Mouse (Mus musculus): ENCODE data around the gene Hdgfl1. TPM values are rescaled to one million over a fixed set of nuclear protein-coding genes. Genes with fewer than 3 reads are reported as not detected.

Hdgfl1 gene
- polyA plus RNA-seq, 1 experiment from 2014 or later, result not detected

DNA sequence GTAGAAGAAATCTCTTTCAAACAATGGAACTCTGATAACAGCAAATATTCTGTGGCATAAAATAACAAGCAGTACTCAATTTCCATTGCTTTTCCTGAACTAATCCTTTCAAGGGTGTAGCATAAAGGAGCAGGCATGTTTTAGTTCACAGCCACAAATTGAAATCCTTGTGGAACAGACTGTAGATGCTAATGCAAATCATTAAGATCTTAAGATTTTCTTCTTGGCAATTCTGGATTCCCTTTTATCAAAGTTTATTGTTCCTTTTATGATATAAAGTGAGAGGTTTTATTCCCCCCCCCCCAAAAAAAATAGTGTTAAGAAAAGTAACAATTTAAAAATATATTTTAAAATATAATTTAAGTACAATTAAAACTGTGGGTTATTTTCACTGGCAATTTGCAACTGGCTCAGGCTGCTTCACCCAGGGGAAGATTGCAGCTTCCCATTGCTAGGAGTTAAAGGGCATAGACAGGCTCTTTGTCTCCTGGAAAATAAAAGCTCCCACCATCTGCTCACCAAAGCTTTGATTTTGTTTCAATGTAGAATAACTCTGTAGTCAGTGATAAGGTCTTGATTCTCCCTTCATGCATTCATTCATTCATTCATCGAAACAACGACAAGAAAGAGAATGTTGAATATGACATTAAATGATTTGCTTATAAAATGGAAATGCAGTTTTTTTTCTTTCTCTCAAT is 24.1 kb downstream of the Hdgfl1 start:
- Histone ChIP-seq H3K9ac (ENCODE audit: low read length) (no peak overlapping the region), H3K9me3 (ENCODE audit: control insufficient read depth, low read length) (no peaks in the 10 kb centered on the region), H3K27ac (replicated peaks) (no peak overlapping the region), H3K27me3 (ENCODE audit: control insufficient read depth, insufficient read depth, low read length) (no peaks in the 10 kb centered on the region), H3K4me1 (replicated peaks; ENCODE audit: control insufficient read depth, insufficient read depth) (no peaks in the 10 kb centered on the region), H3K4me3 (ENCODE audit: low read depth, low read length) (no peak overlapping the region), H3K36me3 (ENCODE audit: control insufficient read depth, insufficient read depth, low read length) (no peaks in the 10 kb centered on the region), H3K4me2 (replicated peaks; ENCODE audit: low read depth) (no peak overlapping the region)
- WGBS, result 95% methylated on average over 2 of the region's 2 CpGs
- no peak for TF ChIP-seq EP300 (optimal IDR thresholded peaks at IDR 0.05)
- TF ChIP-seq CTCF (IDR thresholded peaks at IDR 0.05; ENCODE audit: low read depth), result no peak
- DNase-seq (ENCODE audit: low spot score) (no peak), ATAC-seq (ENCODE audit: low FRiP score, low TSS enrichment) (no peak)

DNA sequence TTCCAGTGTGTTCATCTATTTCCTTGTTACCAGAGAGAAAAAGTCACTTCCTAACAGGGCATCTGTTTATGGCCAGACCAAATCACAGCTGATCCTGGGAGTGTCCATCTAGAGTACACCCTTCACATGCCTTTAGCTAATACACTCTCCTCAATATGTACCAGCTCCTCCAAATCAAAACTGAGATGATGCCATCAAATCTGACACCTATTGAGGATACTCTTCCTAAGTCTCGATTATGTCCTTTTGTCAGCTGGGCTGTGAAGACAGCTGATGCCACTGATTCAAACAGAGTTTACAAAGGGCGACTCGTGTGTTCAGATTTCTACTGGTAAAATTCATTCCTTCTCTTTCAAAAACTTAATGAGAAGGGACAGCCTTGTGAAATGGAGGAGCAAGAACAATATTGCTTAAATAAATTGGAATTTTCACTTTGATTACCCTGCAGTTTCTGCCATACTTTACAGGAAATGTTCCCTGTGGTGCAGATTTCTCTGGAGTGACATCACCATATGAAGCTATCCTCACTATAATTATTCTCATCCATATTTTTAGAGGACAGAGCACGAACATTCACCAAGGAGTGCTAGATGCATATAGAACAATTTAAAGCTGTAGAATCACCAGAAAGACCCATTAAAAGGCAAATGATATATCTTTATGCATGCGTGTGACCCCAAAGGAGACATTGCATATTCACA is 24.8 kb downstream of the Hdgfl1 start:
- Histone ChIP-seq H3K4me3 (ENCODE audit: low read depth, low read length) (no peak overlapping the region), H3K27me3 (ENCODE audit: control insufficient read depth, insufficient read depth, low read length) (no peaks in the 10 kb centered on the region), H3K4me1 (replicated peaks; ENCODE audit: control insufficient read depth, insufficient read depth) (no peaks in the 10 kb centered on the region), H3K9me3 (ENCODE audit: control insufficient read depth, low read length) (no peaks in the 10 kb centered on the region), H3K4me2 (replicated peaks; ENCODE audit: low read depth) (no peak overlapping the region), H3K36me3 (ENCODE audit: control insufficient read depth, insufficient read depth, low read length) (no peaks in the 10 kb centered on the region), H3K9ac (ENCODE audit: low read length) (no peak overlapping the region), H3K27ac (replicated peaks) (no peak overlapping the region)
- DNase-seq (ENCODE audit: low spot score), result no peak
- ATAC-seq (ENCODE audit: low FRiP score, low TSS enrichment), result no peak
- WGBS, result 83% methylated on average over 5 of the region's 5 CpGs
- TF ChIP-seq CTCF (IDR thresholded peaks at IDR 0.05; ENCODE audit: low read depth) (no peak), EP300 (optimal IDR thresholded peaks at IDR 0.05) (no peak)

DNA sequence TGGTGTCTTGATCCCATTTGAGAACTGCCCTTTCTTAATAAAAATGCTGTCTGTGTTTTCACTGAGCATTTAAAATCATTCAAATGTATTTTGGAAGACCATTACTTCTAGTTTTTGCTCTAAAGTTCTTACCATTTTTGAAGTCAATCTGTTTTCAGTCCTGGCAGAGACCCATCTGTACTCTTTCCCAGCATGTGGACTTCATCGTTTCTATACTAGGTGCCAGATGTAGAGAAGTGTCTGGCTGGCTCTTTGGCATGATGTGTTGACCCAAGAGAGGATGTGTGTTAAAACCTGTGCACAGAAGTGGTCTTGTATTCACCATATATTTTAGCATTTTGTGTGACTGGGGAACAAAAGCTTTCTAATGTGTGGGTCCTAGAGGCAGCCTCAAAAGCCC is 25.9 kb downstream of the Hdgfl1 start:
- no peak for ATAC-seq (ENCODE audit: low FRiP score, low TSS enrichment)
- Histone ChIP-seq H3K9me3 (ENCODE audit: control insufficient read depth, low read length) (no peaks in the 10 kb centered on the region), H3K4me2 (replicated peaks; ENCODE audit: low read depth) (no peak overlapping the region), H3K36me3 (ENCODE audit: control insufficient read depth, insufficient read depth, low read length) (no peaks in the 10 kb centered on the region), H3K27me3 (ENCODE audit: control insufficient read depth, insufficient read depth, low read length) (no peaks in the 10 kb centered on the region), H3K9ac (ENCODE audit: low read length) (no peak overlapping the region), H3K4me1 (replicated peaks; ENCODE audit: control insufficient read depth, insufficient read depth) (no peaks in the 10 kb centered on the region), H3K4me3 (ENCODE audit: low read depth, low read length) (no peak overlapping the region), H3K27ac (replicated peaks) (no peak overlapping the region)
- no peak for TF ChIP-seq EP300 (optimal IDR thresholded peaks at IDR 0.05)
- DNase-seq (ENCODE audit: low spot score), result no peak
- 52% methylated on average over 1 of the region's 1 CpGs for WGBS

DNA sequence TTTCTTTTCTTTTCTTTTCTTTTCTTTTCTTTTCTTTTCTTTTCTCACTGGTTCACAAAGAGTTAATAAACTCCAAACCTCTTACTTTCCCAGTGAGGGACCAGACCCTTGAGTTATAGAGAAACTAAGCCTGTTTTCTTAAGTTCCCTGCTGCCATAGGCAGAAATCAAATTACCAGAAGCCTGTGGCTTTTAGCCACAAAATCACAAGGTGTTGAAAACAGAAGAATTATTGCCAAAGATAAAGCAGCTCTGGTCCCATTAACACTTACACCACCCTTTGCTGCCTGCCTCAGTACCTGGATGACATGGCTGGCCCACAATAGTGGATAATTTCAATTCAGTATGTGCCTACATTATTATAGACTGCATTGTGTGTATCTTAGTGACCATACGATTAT is 35.0 kb downstream of the Hdgfl1 start:
- TF ChIP-seq EP300 (optimal IDR thresholded peaks at IDR 0.05), result no peak
- no peak for TF ChIP-seq CTCF (IDR thresholded peaks at IDR 0.05; ENCODE audit: low read depth)
- Histone ChIP-seq H3K27ac (replicated peaks) (no peak overlapping the region), H3K4me3 (ENCODE audit: low read depth, low read length) (no peak overlapping the region), H3K36me3 (ENCODE audit: control insufficient read depth, insufficient read depth, low read length) (no peaks in the 10 kb centered on the region), H3K9me3 (ENCODE audit: control insufficient read depth, low read length) (no peaks in the 10 kb centered on the region), H3K4me1 (replicated peaks; ENCODE audit: control insufficient read depth, insufficient read depth) (no peaks in the 10 kb centered on the region), H3K9ac (ENCODE audit: low read length) (no peak overlapping the region), H3K27me3 (ENCODE audit: control insufficient read depth, insufficient read depth, low read length) (no peaks in the 10 kb centered on the region), H3K4me2 (replicated peaks; ENCODE audit: low read depth) (no peak overlapping the region)
- DNase-seq (ENCODE audit: low spot score), result no peak
- no peak for ATAC-seq (ENCODE audit: low FRiP score, low TSS enrichment)
- WGBS, result 83% methylated on average over 1 of the region's 1 CpGs

DNA sequence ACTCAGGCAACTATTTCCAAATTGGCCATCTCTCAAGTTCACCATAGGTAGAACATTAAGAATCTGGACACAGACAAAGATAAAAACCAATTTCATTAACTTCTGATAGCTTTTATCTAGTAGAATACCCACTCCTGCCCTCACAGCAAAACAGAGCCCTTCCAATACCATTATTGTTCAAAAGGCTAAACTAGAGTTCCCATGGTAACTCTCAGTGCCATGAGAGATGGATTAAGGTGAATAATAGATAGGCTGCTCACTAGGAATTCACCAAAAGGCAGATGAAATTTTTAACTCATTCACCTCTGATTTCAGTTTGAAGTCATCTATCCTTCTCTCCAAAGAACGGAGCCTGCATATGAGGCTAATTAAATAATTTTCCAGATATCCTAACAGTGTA is 45.7 kb downstream of the Hdgfl1 start:
- no peak overlapping the region for H3K4me3 ChIP-seq (ENCODE audit: low read depth, low read length)
- H3K4me1 ChIP-seq (replicated peaks; ENCODE audit: control insufficient read depth, insufficient read depth), result no peaks in the 10 kb centered on the region
- TF ChIP-seq EP300 (optimal IDR thresholded peaks at IDR 0.05), result no peak
- no peak for TF ChIP-seq CTCF (IDR thresholded peaks at IDR 0.05; ENCODE audit: low read depth)
- H3K4me2 ChIP-seq (replicated peaks; ENCODE audit: low read depth), result no peak overlapping the region
- H3K27ac ChIP-seq (replicated peaks), result no peak overlapping the region
- H3K36me3 ChIP-seq (ENCODE audit: control insufficient read depth, insufficient read depth, low read length), result no peaks in the 10 kb centered on the region
- DNase-seq (ENCODE audit: low spot score), result no peak
- no peak for ATAC-seq (ENCODE audit: low FRiP score, low TSS enrichment)
- no peak overlapping the region for H3K9ac ChIP-seq (ENCODE audit: low read length)
- WGBS, result 90% methylated on average over 1 of the region's 1 CpGs
- no peaks in the 10 kb centered on the region for H3K27me3 ChIP-seq (ENCODE audit: control insufficient read depth, insufficient read depth, low read length)
- no peaks in the 10 kb centered on the region for H3K9me3 ChIP-seq (ENCODE audit: control insufficient read depth, low read length)

DNA sequence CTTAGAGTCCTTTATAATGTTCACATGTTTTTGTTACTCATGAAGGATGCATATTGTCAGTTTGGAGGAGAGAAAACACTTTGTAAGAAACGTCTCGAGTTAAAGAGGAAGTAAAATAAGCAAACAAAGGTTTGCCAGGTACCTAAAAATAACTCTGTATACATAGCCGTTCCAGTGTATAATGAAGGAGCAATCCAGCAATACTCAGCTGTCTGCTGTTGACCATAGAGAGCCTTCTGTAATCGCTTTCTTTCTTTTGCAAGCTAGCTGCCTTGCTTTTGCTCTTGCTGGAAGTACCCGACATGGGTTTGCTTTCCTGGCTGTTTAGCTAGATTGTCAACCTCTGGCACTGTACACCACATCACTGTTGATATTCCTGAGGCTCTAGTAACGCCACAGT is 48.6 kb downstream of the Hdgfl1 start:
- no peaks in the 10 kb centered on the region for H3K36me3 ChIP-seq (ENCODE audit: control insufficient read depth, insufficient read depth, low read length)
- 9% methylated on average over 6 of the region's 6 CpGs for WGBS
- H3K9me3 ChIP-seq (ENCODE audit: control insufficient read depth, low read length), result no peaks in the 10 kb centered on the region
- peak; percentile 86 for ATAC-seq (ENCODE audit: low FRiP score, low TSS enrichment)
- no peak overlapping the region for H3K4me3 ChIP-seq (ENCODE audit: low read depth, low read length)
- no peak overlapping the region for H3K27ac ChIP-seq (replicated peaks)
- H3K27me3 ChIP-seq (ENCODE audit: control insufficient read depth, insufficient read depth, low read length), result no peaks in the 10 kb centered on the region
- no peaks in the 10 kb centered on the region for H3K4me1 ChIP-seq (replicated peaks; ENCODE audit: control insufficient read depth, insufficient read depth)
- TF ChIP-seq EP300 (optimal IDR thresholded peaks at IDR 0.05) (no peak), CTCF (IDR thresholded peaks at IDR 0.05; ENCODE audit: low read depth) (no peak)
- no peak overlapping the region; the same call in 1 of the 2 replicates for H3K4me2 ChIP-seq (replicated peaks; ENCODE audit: low read depth)
- no peak overlapping the region for H3K9ac ChIP-seq (ENCODE audit: low read length)
- DNase-seq (ENCODE audit: low spot score), result peak; percentile 14

All from stomach, postnatal 0 days (tissue).